Mouse (Mus musculus) forebrain, postnatal 0 days (tissue): ENCODE measurements around the gene Wdr45b. TPM values are rescaled to one million over a fixed set of nuclear protein-coding genes. Genes with fewer than 3 reads are reported as not detected.

Experiments used
- ATAC-seq: fragments of 200-750 bp; cut with Nextera tagmentation; 2 replicates; pipeline ENCODE4 v1.8.0; 2017; ENCODE audit warnings: mild to moderate bottlenecking, moderate library complexity
- DNase-seq: peaks from one replicate; pipeline ENCODE4 v3.0.0-alpha.2; 2015
- H3K27ac ChIP-seq: fragments of 300-500 bp; sonication (generic); 2 replicates; pipeline ENCODE4 v1.5.1; 2014; ENCODE audit warnings: low read depth, mild to moderate bottlenecking, antibody characterized with exemption, low read length, moderate library complexity, mixed read lengths
- H3K27me3 ChIP-seq: fragments of 300-500 bp; sonication (generic); 2 replicates; pipeline ENCODE4 v1.6.1; 2014; ENCODE audit warnings: mild to moderate bottlenecking, low read length, mixed read lengths; ENCODE audit not compliant: insufficient read depth
- H3K36me3 ChIP-seq: fragments of 300-500 bp; sonication (generic); 2 replicates; pipeline ENCODE4 v1.6.1; 2014; ENCODE audit warnings: mild to moderate bottlenecking, moderate library complexity; ENCODE audit not compliant: insufficient read depth
- H3K4me1 ChIP-seq: fragments of 300-500 bp; sonication (generic); 2 replicates; pipeline ENCODE4 v1.6.1; 2014; ENCODE audit warnings: antibody characterized with exemption; ENCODE audit not compliant: insufficient read depth
- H3K4me2 ChIP-seq: fragments of 300-500 bp; sonication (generic); 2 replicates; pipeline ENCODE4 v1.6.1; 2014; ENCODE audit warnings: low read depth, mild to moderate bottlenecking, moderate library complexity
- H3K4me3 ChIP-seq: fragments of 300-500 bp; sonication (generic); 2 replicates; pipeline ENCODE4 v1.5.1; 2014; ENCODE audit warnings: low read depth, low read length, mixed read lengths
- H3K9ac ChIP-seq: fragments of 300-500 bp; sonication (generic); 2 replicates; pipeline ENCODE4 v1.6.1; 2014; ENCODE audit warnings: mild to moderate bottlenecking
- H3K9me3 ChIP-seq: fragments of 300-500 bp; sonication (generic); 2 replicates; pipeline ENCODE4 v1.6.1; 2016; ENCODE audit warnings: low read length
- CTCF ChIP-seq: sonication (generic); IDR thresholded peaks from 2 replicates; pipeline ENCODE4 v1.5.1; 2016; ENCODE audit warnings: antibody characterized with exemption, control low read depth, low read depth
- WGBS: fragments of 180-500 bp; shearing (Covaris S2); extraction: QIAGEN DNeasy Blood & Tissue Kit; methylation state at CpG from one replicate; pipeline ENCODE4 v1.1.7; 2014; 5-methylcytosine and 5-hydroxymethylcytosine counted together
- polyA plus RNA-seq: library from polyadenylated mRNA; unstranded; fragments of >200 nt; fragmentation: Nextera tagmentation; extraction: Ambion mirVana; gene quantifications from 2 replicates; pipeline ENCODE4 v1.2.1, GENCODE M21; 2015
- total RNA-seq: library from RNA; depleted of rRNA; stranded (reverse); fragments of >200 nt; gene quantifications from 2 replicates; pipeline ENCODE4 v1.2.3, GENCODE M21; 2014; rRNA removed

The Wdr45b gene
- total RNA-seq (71.6 and 85.0 TPM in 2 replicates), polyA plus RNA-seq (92.6 and 103 TPM in 2 replicates)

DNA sequence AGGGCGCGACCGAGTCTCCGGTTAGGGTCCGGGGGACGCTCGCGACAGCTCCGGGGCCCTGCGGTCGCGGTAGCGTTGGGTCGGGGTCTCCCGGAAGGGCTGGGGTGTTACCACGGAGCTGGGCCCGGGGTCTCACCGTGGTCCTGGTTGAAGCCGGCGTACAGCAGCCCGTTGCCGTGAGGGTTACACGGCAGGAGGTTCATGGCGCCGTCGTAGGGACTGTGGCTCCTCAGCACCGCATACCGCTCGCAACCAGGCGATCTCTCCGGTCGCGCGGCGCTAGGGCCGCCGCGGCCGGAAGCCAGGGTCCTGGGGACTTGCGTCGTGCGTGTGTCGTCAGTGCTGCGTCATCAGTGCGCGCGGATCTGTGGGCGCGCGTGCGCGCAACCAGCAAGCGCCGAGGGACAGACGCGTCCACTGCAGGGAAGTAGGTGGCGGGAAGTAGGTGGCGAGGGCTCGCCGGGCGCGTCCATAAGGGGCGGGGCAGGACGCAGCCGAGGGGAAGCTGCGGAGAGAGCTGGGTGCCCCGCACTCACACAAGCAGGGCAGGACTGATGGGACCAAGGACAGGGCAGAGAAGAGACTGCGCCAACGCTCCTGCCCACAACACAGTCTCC lies at the start of gene Wdr45b:
Gene Wdr45b, minus strand, starts transcription at position 355 of the 617 bp plus-strand sequence.
- TF ChIP-seq CTCF, result no peak
- Histone ChIP-seq H3K4me3 (peak within 1 kb of the TSS; percentile 96), H3K36me3 (no peaks in the 10 kb centered on the region), H3K9ac (peak within 1 kb of the TSS; percentile 93), H3K27ac (peak within 1 kb of the TSS; percentile 91), H3K4me2 (peak within 1 kb of the TSS; percentile 75), H3K27me3 (no peaks in the 10 kb centered on the region), H3K4me1 (peaks cover 12% of the 10 kb centered on the region), H3K9me3 (no peaks in the 10 kb centered on the region)
- ATAC-seq (peak; percentile 95), DNase-seq (peak; percentile 99)
- WGBS, result under 1% methylated on average over 69 of the region's 69 CpGs

DNA sequence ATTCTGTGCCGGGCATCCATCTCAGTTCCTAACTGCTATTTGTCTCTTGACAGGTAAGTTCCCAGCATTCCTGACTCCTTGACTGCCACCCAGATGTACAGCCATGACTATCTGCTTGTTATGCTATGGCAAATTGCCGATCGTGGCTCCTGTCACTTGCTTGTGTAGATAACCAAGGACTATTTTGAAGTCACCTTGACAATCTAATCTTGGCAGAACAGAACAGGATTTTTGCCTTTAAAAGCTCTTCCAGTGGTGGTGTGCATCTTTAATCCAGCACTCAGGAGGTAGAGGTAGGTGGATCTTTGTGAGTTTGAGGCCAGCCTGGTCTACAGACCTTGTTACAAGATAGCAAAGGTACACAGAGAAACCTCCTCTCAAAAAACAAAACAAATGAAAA lies 38.2 kb upstream of the Wdr45b start:
- Histone ChIP-seq H3K4me2 (no peak overlapping the region), H3K4me3 (no peak overlapping the region), H3K4me1 (peaks cover 1% of the 10 kb centered on the region; the same call in 1 of the 2 replicates), H3K27me3 (no peaks in the 10 kb centered on the region), H3K9me3 (no peaks in the 10 kb centered on the region), H3K9ac (no peak overlapping the region), H3K36me3 (no peaks in the 10 kb centered on the region), H3K27ac (no peak overlapping the region)
- no peak for TF ChIP-seq CTCF
- DNase-seq, result no peak
- no peak for ATAC-seq
- WGBS, result 93% methylated on average over 3 of the region's 3 CpGs

DNA sequence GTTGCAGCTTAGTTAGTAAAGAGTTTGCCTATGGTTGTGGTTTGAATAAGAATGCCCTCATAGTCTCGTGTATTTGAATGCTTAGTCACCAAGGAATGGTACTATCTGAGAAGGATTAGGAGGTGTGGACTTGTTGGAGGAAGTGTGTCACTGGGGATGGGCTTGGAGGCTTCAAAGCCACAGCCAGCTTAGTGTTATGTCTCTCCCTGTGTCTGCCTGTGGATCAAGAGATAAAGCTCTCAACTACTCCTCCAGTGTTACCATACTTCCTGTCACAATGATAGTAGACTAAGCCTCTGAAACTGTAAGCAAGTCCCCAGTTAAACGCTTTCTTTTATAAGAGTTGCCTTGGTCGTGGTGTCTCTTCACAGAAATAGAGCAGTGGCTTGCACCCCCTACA lies 36.5 kb upstream of the Wdr45b start:
- Histone ChIP-seq H3K4me1 (peaks cover 10% of the 10 kb centered on the region), H3K4me2 (no peak overlapping the region), H3K27ac (no peak overlapping the region), H3K9ac (no peak overlapping the region), H3K4me3 (no peak overlapping the region), H3K27me3 (no peaks in the 10 kb centered on the region), H3K36me3 (no peaks in the 10 kb centered on the region), H3K9me3 (no peaks in the 10 kb centered on the region)
- TF ChIP-seq CTCF, result no peak
- DNase-seq, result no peak
- WGBS, result 56% methylated on average over 3 of the region's 3 CpGs
- no peak for ATAC-seq

DNA sequence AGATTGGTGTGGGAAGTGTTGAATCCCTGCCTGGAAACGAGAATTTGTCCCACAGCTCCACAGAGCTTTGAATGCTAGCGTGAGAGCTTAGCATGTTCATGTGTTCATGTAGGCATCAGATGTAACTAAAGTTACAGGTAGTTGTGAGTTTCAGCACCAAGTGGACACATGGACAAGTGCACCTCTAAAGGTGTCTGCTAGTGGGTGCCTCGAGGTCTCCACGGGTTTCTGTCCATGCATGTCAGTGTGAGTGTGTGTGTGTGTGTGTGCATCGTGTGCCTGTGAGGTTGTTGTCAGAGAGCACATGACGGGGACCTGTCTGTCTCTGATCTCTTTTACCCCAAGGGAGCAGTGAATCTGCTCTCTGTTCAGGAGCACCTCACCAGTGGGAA lies 34.3 kb upstream of the Wdr45b start:
- Histone ChIP-seq H3K9ac (no peak overlapping the region), H3K4me3 (peak overlapping the region; percentile 72), H3K9me3 (no peaks in the 10 kb centered on the region), H3K4me2 (peak overlapping the region; percentile 90), H3K27me3 (no peaks in the 10 kb centered on the region), H3K4me1 (peaks cover 10% of the 10 kb centered on the region), H3K36me3 (no peaks in the 10 kb centered on the region), H3K27ac (no peak overlapping the region)
- no peak for DNase-seq
- WGBS, result 13% methylated on average over 6 of the region's 6 CpGs
- no peak for ATAC-seq
- TF ChIP-seq CTCF, result no peak

DNA sequence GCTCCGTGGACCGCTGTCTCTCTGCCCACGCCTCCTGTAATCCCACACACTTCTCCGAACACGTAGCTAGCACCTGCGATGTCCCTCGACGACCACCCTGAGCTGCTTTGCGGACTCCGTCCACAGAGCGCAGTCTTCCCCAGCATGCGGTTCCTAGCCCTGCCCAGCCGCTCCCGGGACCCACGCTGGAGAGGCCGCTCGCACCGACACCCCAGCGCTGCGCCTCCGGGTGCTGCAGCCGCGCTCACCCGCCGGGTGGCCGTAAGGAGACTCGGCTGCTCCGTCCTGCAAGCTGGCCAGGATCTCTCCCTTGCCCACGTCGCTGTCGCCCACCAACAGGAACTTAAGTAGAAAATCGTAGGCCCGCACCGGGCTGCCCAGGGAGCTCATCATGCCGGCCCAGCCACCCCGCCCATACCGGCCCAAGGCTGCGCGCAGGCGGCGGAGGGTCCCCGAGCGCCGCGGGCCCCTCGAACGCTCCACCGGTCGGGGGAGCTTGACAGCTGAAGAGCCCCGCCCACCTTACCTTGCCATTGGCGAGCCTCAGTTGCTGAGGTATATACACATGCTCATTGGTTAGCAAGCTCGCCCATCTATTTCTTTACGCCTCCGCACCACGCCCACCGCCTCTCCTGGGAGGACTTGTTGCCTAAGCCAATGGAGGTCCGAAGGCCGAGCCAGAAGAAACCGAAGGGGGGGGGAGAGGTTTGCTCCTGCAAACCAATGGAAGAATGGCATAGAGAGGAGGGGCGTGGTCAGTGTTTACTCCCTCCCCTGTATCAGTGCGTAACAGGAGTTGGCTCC lies 33.7 kb upstream of the Wdr45b start, which contains the start of gene Rab40b:
Gene Rab40b, minus strand, starts transcription at position 502 of the 804 bp plus-strand sequence.
- H3K27ac ChIP-seq, result peak within 1 kb of the TSS; percentile 57
- DNase-seq, result peak; percentile 96
- H3K9ac ChIP-seq, result peak within 1 kb of the TSS; percentile 65
- peak within 1 kb of the TSS; percentile 90 for H3K4me2 ChIP-seq
- ATAC-seq, result peak; percentile 98
- 0 out of 2 replicates have a peak, but pooled peaks have one; percentile 21 for TF ChIP-seq CTCF
- WGBS, result 2% methylated on average over 61 of the region's 61 CpGs
- no peaks in the 10 kb centered on the region for H3K9me3 ChIP-seq
- H3K27me3 ChIP-seq, result no peaks in the 10 kb centered on the region
- no peaks in the 10 kb centered on the region for H3K36me3 ChIP-seq
- H3K4me3 ChIP-seq, result peak within 1 kb of the TSS; percentile 72
- H3K4me1 ChIP-seq, result peaks cover 10% of the 10 kb centered on the region

DNA sequence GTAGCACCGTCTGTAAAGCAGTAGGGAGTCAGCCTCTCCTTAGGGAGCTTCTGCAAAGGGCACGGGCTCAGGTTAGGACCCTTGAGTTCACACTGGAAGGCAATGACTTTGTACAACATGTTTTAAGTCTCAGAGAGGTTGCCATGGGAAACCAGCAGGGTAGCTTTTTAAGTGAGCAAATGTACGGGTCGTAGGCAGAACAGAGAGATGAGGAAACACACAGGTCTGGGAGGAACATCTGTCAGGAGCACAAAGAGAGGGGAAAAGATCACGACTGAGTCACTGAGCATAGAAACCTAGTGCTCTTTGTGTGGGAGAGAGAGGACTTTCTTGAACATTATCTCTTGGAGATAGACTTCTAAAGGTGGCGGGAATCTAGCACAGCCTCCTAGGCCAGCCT lies 26.0 kb upstream of the Wdr45b start:
- Histone ChIP-seq H3K9me3 (no peaks in the 10 kb centered on the region), H3K4me2 (no peak overlapping the region), H3K36me3 (no peaks in the 10 kb centered on the region), H3K4me1 (no peaks in the 10 kb centered on the region), H3K27ac (no peak overlapping the region), H3K27me3 (no peaks in the 10 kb centered on the region), H3K4me3 (no peak overlapping the region), H3K9ac (no peak overlapping the region)
- DNase-seq, result no peak
- WGBS, result 35% methylated on average over 6 of the region's 6 CpGs
- peak; percentile 59 for ATAC-seq
- TF ChIP-seq CTCF, result no peak

DNA sequence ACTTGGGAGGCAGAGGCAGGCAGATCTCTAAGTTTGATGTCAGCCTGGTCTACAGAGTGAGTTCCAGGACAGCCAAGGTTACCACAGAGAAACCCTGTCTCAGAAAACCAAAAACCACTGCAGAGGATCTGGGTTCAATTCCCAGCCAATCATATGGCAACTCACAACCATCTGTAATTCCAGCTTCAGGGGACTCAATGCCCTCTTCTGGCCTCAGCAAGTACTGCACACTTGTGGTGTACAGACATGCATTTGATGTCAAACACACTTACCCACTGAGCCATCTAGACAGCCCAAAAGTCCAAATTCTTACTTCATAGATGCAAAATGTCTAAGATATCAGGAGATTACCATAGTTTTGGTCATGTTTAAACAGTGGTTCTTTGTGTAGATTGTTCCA lies 24.4 kb upstream of the Wdr45b start:
- no peak for TF ChIP-seq CTCF
- H3K4me1 ChIP-seq, result no peaks in the 10 kb centered on the region
- no peaks in the 10 kb centered on the region for H3K9me3 ChIP-seq
- no peak overlapping the region for H3K4me2 ChIP-seq
- H3K4me3 ChIP-seq, result no peak overlapping the region
- no peaks in the 10 kb centered on the region for H3K36me3 ChIP-seq
- no peak for DNase-seq
- no peak for ATAC-seq
- H3K9ac ChIP-seq, result no peak overlapping the region
- no peaks in the 10 kb centered on the region for H3K27me3 ChIP-seq
- H3K27ac ChIP-seq, result no peak overlapping the region
